Mouse (Mus musculus): Measurements from ENCODE around the gene Oas1d. TPM values are rescaled to one million over a fixed set of nuclear protein-coding genes. Genes with fewer than 3 reads are reported as not detected.
"Not testable (repeated sequence)": the region's sequence is repeated elsewhere in the genome, so short reads cannot be mapped to it uniquely, and the experiment has no call there.

Gene Oas1d
- polyA plus RNA-seq, 1 experiment from 2014 or later = not detected

DNA sequence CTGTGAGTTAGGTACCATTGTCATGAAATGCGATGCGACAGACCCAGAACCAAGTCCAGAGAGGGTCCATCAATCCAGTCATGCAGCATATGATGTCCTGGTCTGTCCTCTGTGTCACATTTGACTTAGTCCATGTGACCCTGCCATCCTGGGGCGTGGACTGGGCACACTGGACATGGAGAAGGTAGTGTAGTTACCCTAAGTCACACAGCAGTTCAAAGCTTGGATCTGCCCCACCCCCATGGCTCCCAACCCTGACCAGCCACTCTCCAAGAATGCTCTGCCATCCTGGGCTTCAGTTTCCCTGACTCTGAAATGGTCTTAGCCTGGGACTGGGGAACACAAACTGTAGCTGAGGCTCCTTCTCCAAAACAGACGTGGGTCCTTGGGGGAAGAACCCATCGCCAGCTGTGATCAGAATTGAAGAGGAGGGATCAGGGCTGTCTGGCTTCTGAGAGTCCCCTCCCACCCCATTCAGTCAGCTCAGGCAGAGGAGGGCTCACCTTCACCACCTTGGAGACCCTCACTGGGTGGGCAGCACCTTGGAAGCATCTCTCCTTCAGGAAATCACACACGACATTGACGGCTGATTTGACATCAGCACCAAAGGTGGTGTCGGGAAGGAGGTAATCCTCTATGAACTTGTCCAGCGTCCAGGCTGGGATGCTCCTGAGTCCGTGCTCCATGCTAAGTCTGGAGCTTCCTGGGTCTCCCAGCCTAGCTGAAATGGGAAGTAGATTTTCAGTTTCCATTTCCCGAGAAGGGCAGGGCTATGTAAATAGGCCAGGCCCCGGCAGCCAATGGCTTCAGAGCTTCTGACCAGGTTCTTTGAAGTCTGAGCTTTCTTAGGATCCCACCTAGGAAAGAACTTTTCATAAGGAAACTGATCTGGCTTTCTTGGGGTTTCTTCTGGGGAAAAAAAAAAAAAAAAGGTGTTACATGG is 7.3 kb upstream of the Oas1d start, which contains the start of gene Oas1a:
Gene Oas1a (minus strand): TSS at position 731 of the 943 bp plus-strand sequence.
- not testable (repeated sequence) for H3K4me1 ChIP-seq (replicated peaks); H3K27ac ChIP-seq; H3K4me2 ChIP-seq; H3K36me3 ChIP-seq; ATAC-seq (replicated peaks; ENCODE audit: insufficient number of reproducible peaks, insufficient read depth, low FRiP score, low read depth); H3K9ac ChIP-seq; H3K27me3 ChIP-seq; H3K9me3 ChIP-seq (replicated peaks); H3K4me3 ChIP-seq
- 29% methylated on average over 9 of the region's 12 CpGs for WGBS

DNA sequence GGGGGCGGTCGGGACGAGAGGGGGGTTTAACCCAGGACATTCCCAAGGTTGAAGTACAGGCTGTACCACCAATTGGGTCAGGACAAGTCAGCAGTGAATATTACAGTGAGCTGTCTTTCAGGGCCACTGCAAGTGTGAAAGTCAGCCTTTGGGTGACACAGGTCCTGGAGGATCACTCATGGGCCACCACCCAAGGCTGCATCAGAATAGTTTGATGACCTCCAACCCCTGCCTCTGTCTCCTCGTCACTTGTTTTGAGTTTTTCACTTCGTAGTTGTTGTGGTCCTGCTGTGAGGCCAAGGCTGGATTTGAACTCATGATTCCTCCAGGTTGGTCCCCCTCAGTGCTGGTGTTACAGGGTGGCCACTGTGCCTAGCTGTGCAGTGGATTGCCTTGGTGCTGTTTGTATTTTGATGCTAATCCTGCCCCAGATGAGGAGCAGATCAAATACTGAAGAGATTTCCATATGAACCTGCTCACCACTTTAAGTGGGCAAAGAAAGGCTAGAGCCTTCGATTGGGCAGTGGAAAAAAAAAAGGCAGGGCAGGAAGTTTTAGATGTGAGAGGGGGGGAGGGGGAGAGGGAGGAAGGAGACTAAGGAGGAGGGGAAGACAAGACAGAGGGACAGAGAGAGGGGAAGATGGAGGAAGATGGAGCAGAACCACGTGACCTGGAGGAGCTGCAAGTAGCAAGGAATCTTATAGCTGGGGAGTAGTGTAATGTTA is 6.0 kb upstream of the Oas1d start:
- no peaks in the 10 kb centered on the region for H3K9me3 ChIP-seq (replicated peaks)
- H3K9ac ChIP-seq = no peak overlapping the region
- WGBS = 43% methylated on average over 7 of the region's 7 CpGs
- H3K36me3 ChIP-seq = no peaks in the 10 kb centered on the region
- H3K27ac ChIP-seq = no peak overlapping the region
- no peak overlapping the region for H3K4me2 ChIP-seq
- H3K27me3 ChIP-seq = no peaks in the 10 kb centered on the region
- H3K4me1 ChIP-seq (replicated peaks) = no peaks in the 10 kb centered on the region
- H3K4me3 ChIP-seq = no peak overlapping the region
- no peak for ATAC-seq (replicated peaks; ENCODE audit: insufficient number of reproducible peaks, insufficient read depth, low FRiP score, low read depth)

DNA sequence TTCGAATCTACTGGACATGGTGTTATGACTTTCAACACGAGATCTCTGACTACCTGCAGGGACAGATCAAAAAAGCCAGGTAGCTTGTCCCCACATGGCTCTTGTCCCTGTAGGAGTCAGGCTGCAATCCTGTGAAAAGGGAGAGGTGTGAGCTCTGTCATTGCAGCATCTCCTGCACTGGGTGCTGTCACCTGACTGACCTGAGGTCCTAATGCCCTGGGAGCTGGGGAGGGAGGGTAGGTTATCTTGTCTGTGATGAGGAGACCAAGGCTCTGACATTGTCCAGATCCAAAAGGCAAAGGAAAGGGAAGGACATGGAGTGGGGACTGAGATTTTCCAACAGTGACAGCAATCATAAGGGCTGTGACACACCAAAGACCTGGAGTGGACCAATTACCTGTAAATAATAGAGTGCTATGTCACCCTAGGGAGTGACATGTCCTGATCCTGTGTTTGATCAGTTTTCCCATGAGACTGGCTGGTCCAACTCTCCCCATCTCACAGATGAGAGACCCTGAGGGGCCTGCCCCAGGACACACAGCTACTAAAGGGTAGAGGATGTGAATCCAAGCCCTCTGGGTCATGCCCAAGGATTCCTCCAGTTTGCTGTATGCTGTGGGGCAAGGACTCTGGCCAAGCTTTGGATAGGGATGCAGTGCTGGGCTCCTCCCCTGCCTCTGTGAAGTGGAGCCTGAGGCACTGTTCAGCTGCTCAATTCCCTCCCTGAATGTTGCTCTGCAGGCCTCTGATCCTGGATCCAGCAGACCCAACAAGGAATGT is 5.0 kb downstream of the Oas1d start:
- H3K9ac ChIP-seq; H3K36me3 ChIP-seq; H3K4me1 ChIP-seq (replicated peaks); H3K27me3 ChIP-seq; H3K27ac ChIP-seq; H3K4me2 ChIP-seq; ATAC-seq (replicated peaks; ENCODE audit: insufficient number of reproducible peaks, insufficient read depth, low FRiP score, low read depth); H3K9me3 ChIP-seq (replicated peaks); H3K4me3 ChIP-seq: not testable (repeated sequence)
- 54% methylated on average over 2 of the region's 2 CpGs for WGBS

DNA sequence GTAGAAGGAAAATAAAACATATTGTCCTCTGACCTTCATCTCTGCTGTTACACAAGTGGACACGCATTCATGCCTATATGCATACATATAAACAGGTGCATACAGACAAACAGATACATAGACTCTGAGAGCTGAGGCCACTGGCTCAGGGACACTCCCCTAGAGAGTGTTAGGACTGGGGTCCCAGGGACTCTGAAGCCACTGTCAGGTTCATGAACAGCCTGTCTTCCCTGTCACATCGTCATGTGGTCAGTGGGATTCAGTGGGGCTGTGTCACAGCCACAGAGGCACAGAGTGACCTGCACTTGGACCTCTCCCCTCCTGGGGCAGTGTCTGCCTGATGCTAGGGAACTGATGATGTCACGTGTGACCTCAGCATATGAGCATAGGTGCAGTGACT is 6.0 kb downstream of the Oas1d start:
- Histone ChIP-seq H3K4me1 (replicated peaks) (no peaks in the 10 kb centered on the region), H3K27me3 (no peaks in the 10 kb centered on the region), H3K27ac (no peak overlapping the region), H3K36me3 (no peaks in the 10 kb centered on the region), H3K9me3 (replicated peaks) (no peaks in the 10 kb centered on the region), H3K9ac (no peak overlapping the region), H3K4me3 (no peak overlapping the region), H3K4me2 (no peak overlapping the region)
- 71% methylated on average over 3 of the region's 3 CpGs for WGBS
- no peak for ATAC-seq (replicated peaks; ENCODE audit: insufficient number of reproducible peaks, insufficient read depth, low FRiP score, low read depth)

DNA sequence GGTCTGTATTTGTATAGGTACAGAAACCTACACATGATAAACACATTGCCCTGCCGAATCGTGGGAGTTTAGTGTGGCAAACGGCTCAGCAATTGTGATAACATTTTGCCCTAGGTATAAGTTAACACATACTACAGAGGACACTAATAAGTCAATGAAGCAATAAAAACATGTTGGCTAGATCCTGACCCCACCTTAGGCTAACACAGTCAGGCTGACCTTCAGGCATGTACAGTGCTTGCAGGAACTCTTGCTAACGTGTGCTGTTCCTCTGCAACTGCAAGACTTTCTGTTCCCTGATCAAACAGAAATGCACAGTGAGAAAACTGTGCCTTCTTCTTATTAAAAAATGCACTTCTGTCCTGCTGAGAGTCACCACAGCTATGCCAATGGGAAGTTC is 9.6 kb downstream of the Oas1d start:
- ATAC-seq (replicated peaks; ENCODE audit: insufficient number of reproducible peaks, insufficient read depth, low FRiP score, low read depth) = no peak
- Histone ChIP-seq H3K4me2 (no peak overlapping the region), H3K27ac (no peak overlapping the region), H3K9me3 (replicated peaks) (no peaks in the 10 kb centered on the region), H3K4me3 (no peak overlapping the region), H3K36me3 (no peaks in the 10 kb centered on the region), H3K4me1 (replicated peaks) (no peaks in the 10 kb centered on the region), H3K9ac (no peak overlapping the region), H3K27me3 (no peaks in the 10 kb centered on the region; the same call in 1 of the 2 replicates)
- WGBS = 67% methylated on average over 4 of the region's 4 CpGs

DNA sequence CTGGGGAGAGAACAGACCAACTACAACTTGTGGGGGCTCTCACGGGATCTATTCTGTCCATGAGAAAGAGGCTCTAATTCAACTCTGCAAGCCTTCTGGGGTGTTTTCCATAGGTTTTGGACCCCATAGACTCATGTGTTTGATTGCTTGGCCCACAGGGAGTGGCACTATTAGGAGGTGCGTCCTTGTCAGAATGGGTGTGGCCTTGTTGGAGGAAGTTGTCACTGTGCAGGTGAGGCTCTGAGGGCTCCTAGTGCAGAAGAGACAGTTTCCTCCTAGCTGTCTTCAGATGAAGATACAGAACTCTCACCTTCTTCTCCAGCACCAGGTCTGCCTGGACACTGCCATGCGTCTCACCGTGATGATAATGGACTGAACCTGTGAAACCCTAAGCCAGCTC is 10.2 kb downstream of the Oas1d start:
- H3K4me3 ChIP-seq; H3K36me3 ChIP-seq; H3K9ac ChIP-seq; H3K4me1 ChIP-seq (replicated peaks); H3K4me2 ChIP-seq; H3K27ac ChIP-seq; H3K9me3 ChIP-seq (replicated peaks); ATAC-seq (replicated peaks; ENCODE audit: insufficient number of reproducible peaks, insufficient read depth, low FRiP score, low read depth); H3K27me3 ChIP-seq: not testable (repeated sequence)
- WGBS = 78% methylated on average over 4 of the region's 4 CpGs

DNA sequence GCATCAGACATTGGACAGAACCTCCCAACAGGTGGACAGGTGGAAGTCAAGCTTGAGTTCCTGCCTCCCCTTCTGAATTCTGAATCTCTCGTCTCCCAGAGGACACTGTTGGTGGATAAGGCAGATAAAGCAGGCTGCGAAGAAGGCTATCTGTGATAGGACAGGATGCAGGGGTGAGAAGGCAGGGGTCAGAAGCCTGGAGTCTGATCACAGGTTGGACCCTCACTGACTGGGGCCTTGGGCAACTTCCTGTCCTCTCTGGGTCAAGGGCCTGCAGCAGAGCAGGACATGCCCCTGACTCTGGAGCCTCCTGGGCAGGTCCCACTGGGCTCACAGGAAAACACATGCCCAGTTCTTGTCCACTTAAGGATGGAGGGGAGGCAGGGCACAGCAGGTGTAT is 12.0 kb downstream of the Oas1d start:
- not testable (repeated sequence) for H3K4me3 ChIP-seq; H3K4me2 ChIP-seq; H3K27ac ChIP-seq; H3K27me3 ChIP-seq; H3K9ac ChIP-seq; H3K4me1 ChIP-seq (replicated peaks); ATAC-seq (replicated peaks; ENCODE audit: insufficient number of reproducible peaks, insufficient read depth, low FRiP score, low read depth); H3K9me3 ChIP-seq (replicated peaks); H3K36me3 ChIP-seq
- 30% methylated on average over 2 of the region's 2 CpGs for WGBS

DNA sequence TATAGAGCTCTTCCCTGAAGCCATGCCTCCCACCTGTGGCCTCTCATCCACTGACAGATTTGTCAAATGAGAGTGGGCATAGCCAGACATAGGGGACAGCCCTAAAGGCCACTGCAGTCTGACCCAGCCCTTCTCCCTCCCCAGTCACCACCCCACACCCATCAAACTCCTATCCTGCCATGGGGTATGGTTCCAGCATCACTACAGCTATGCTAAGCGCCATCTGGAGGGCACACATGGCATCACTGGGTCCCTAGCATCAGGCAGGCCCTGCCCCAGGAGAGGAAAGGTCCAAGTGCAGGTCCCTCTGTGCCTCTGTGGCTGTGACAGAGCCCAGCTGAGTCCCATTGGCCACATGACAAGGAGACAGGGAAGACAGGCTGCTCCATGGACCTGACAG is 12.7 kb downstream of the Oas1d start:
- 0% methylated on average over 1 of the region's 1 CpGs for WGBS
- Histone ChIP-seq H3K27ac (no peak overlapping the region), H3K4me3 (no peak overlapping the region), H3K9me3 (replicated peaks) (no peaks in the 10 kb centered on the region), H3K36me3 (no peaks in the 10 kb centered on the region), H3K4me1 (replicated peaks) (no peaks in the 10 kb centered on the region), H3K4me2 (no peak overlapping the region), H3K9ac (no peak overlapping the region), H3K27me3 (no peaks in the 10 kb centered on the region; the same call in 1 of the 2 replicates)
- ATAC-seq (replicated peaks; ENCODE audit: insufficient number of reproducible peaks, insufficient read depth, low FRiP score, low read depth) = no peak

DNA sequence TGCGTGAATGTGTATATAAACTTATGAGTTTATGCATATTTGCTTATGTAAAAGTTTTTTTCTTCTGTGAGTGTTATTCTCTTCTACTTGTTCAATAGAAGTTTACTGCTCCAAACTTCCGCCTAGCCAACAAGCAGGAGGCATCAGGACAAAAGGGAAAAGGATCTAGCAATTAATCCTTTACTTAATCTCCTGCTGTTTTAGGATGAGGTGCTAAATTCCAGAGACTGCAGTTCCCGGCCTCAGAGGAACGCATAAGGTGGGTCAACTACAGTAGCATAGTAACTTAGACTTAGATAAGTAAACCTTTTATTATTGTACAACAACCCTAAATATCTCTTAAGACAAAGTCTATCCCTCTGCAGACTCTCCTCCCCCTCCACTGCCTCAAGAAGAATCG is 19.6 kb downstream of the Oas1d start:
- Histone ChIP-seq H3K36me3 (no peaks in the 10 kb centered on the region), H3K27me3 (no peaks in the 10 kb centered on the region), H3K4me1 (replicated peaks) (no peaks in the 10 kb centered on the region), H3K9ac (no peak overlapping the region), H3K27ac (no peak overlapping the region), H3K4me3 (no peak overlapping the region), H3K9me3 (replicated peaks) (no peaks in the 10 kb centered on the region), H3K4me2 (no peak overlapping the region)
- ATAC-seq (replicated peaks; ENCODE audit: insufficient number of reproducible peaks, insufficient read depth, low FRiP score, low read depth) = no peak
- 14% methylated on average over 5 of the region's 5 CpGs for whole genome bisulfite sequencing

DNA sequence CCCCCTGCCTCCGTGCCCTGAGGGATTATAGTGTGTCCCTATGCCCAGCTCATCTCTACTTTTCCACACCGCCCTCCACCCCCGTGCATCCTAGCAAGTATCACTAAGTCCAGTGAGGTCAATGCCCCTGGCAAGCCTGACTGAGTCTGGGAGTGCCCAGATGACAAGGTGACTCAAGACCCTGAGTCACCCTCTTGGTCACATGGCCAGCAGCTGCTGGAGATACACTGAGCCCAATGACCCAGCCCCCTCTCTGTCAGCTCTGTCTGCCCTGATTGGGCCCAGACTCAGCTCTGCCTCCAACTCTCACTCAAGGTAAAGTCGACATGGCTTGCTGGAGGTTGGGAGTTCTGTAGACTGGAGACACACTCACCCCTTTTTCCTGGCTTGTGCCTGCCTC is 23.5 kb downstream of the Oas1d start:
- no peak for ATAC-seq (replicated peaks; ENCODE audit: insufficient number of reproducible peaks, insufficient read depth, low FRiP score, low read depth)
- H3K27ac ChIP-seq = no peak overlapping the region
- no peak overlapping the region for H3K9ac ChIP-seq
- H3K4me3 ChIP-seq = no peak overlapping the region
- H3K4me1 ChIP-seq (replicated peaks) = no peaks in the 10 kb centered on the region
- WGBS = 74% methylated on average over 4 of the region's 4 CpGs
- H3K9me3 ChIP-seq (replicated peaks) = no peaks in the 10 kb centered on the region
- H3K27me3 ChIP-seq = no peaks in the 10 kb centered on the region
- H3K4me2 ChIP-seq = no peak overlapping the region
- H3K36me3 ChIP-seq = no peaks in the 10 kb centered on the region

DNA sequence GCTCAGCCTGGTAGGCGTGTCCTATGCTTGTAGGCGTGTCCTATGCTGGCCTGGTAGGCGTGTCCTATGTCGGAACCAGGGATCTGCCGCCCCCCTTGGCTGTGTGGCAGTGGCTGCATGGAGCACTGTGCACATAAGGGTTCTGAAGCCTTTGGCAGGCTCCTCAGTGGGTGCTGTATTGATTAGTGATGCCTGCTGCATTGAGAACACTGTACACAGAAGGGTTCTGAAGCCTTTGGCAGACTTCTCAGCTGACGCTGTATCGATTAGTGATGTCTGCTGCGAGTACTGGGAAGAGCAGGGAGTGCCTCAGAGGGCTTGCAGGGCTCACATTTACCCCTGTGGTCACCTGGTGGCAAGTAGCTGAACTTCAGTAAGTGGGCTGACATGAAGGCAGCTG is 24.2 kb downstream of the Oas1d start:
- Histone ChIP-seq H3K4me2 (no peak overlapping the region), H3K9ac (no peak overlapping the region), H3K36me3 (no peaks in the 10 kb centered on the region), H3K4me3 (no peak overlapping the region), H3K27ac (no peak overlapping the region), H3K27me3 (no peaks in the 10 kb centered on the region), H3K9me3 (replicated peaks) (no peaks in the 10 kb centered on the region), H3K4me1 (replicated peaks) (no peaks in the 10 kb centered on the region)
- 33% methylated on average over 8 of the region's 8 CpGs for WGBS
- no peak for ATAC-seq (replicated peaks; ENCODE audit: insufficient number of reproducible peaks, insufficient read depth, low FRiP score, low read depth)
